Comparison of ENCODE assay signal across 8 mouse cellular contexts in genomic region chr14:119137512-119137905, GRCm38 (mm10). TPM values are rescaled to one million over a fixed set of nuclear protein-coding genes. Genes with fewer than 3 reads are reported as not detected.
A peak's percentile ranks its signal among the peaks of the same experiment; 100 is the strongest.
DNase-seq lines count a peak whose midpoint lies in the region; ATAC-seq and TF ChIP-seq lines count a peak whose summit lies in the region.

No protein-coding gene starts in this region.

- H3K27ac ChIP-seq in forebrain, postnatal 0 days (ENCODE audit: low read depth, low read length): peak overlapping the region; percentile 45
- 0 out of 2 replicates have a peak overlapping the region, but pooled peaks have one; percentile 23 for H3K27ac ChIP-seq in hindbrain, embryonic 12.5 days

- H3K27me3 ChIP-seq in G1E (ENCODE audit: insufficient read depth, low read length): no peaks in the 10 kb centered on the region; the same call in 1 of the 2 replicates
- no peaks in the 10 kb centered on the region for H3K27me3 ChIP-seq in forebrain, postnatal 0 days (ENCODE audit: insufficient read depth, low read length)
- peaks cover 76% of the 10 kb centered on the region for H3K27me3 ChIP-seq in hindbrain, embryonic 12.5 days

- no peaks in the 10 kb centered on the region for H3K4me1 ChIP-seq in G1E (ENCODE audit: insufficient read depth, low read depth, low read length)
- peaks cover 6% of the 10 kb centered on the region; the same call in 1 of the 2 replicates for H3K4me1 ChIP-seq in forebrain, postnatal 0 days (ENCODE audit: insufficient read depth)
- H3K4me1 ChIP-seq in hindbrain, embryonic 12.5 days: peaks cover 11% of the 10 kb centered on the region
- no peaks in the 10 kb centered on the region for H3K4me1 ChIP-seq in lung, adult 2 months (ENCODE audit: control insufficient read depth, insufficient read depth, low read length)

- H3K4me3 ChIP-seq in G1E (ENCODE audit: low read depth, low read length): peak overlapping the region; percentile 13; the same call in 1 of the 2 replicates
- H3K4me3 ChIP-seq in forebrain, postnatal 0 days (ENCODE audit: low read depth, low read length): peak overlapping the region; percentile 67
- H3K4me3 ChIP-seq in hindbrain, embryonic 12.5 days: peak overlapping the region; percentile 67
- peak overlapping the region; percentile 44 for H3K4me3 ChIP-seq in lung, adult 2 months (replicated peaks; ENCODE audit: extremely low read depth, low read depth, low read length)

- peak overlapping the region; percentile 90 for H3K4me2 ChIP-seq in forebrain, postnatal 0 days (ENCODE audit: low read depth)
- H3K4me2 ChIP-seq in hindbrain, embryonic 12.5 days (replicated peaks): peak overlapping the region; percentile 98

- TF ChIP-seq CTCF in G1E (IDR thresholded peaks at IDR 0.05; ENCODE audit: low read depth, low read length): no peak
- peak; percentile 64 for TF ChIP-seq CTCF in forebrain, postnatal 0 days (IDR thresholded peaks at IDR 0.05; ENCODE audit: low read depth)
- TF ChIP-seq CTCF in lung, adult 2 months (IDR thresholded peaks at IDR 0.05; ENCODE audit: insufficient read depth, low read length): no peak

- DNase-seq in G1E (ENCODE audit: low spot score): no peak
- peak; percentile 90 to 93 for DNase-seq in cerebellum, adult 18-20 months
- peak; percentile 91 for DNase-seq in forebrain, postnatal 0 days
- peak; percentile 81 to 90 for DNase-seq in layer of hippocampus, postnatal 10 days (ENCODE audit: low spot score in 2 of 2)
- peak; percentile 28 for DNase-seq in lung, adult 2 months
- peak; percentile 21 for DNase-seq in ovary, postnatal 14 days (ENCODE audit: low spot score)
- peak; percentile 36 to 65 for DNase-seq in urinary bladder, postnatal 4 days (ENCODE audit: low spot score in 2 of 2)

- no peak for ATAC-seq in G1E (ENCODE audit: extremely low read depth, insufficient number of reproducible peaks, low FRiP score, poor library complexity, severe bottlenecking)
- peak; percentile 96 for ATAC-seq in forebrain, postnatal 0 days
- peak; percentile 89 for ATAC-seq in hindbrain, embryonic 12.5 days (ENCODE audit: low FRiP score)

- H3K36me3 ChIP-seq in G1E (replicated peaks): no peaks in the 10 kb centered on the region
- H3K36me3 ChIP-seq in forebrain, postnatal 0 days (ENCODE audit: insufficient read depth): no peaks in the 10 kb centered on the region
- no peaks in the 10 kb centered on the region for H3K36me3 ChIP-seq in hindbrain, embryonic 12.5 days

- TF ChIP-seq POLR2A in lung, adult 2 months (IDR thresholded peaks at IDR 0.05; ENCODE audit: borderline replicate concordance, extremely low read depth, low read depth, low read length): no peak

- H3K9ac ChIP-seq in forebrain, postnatal 0 days: peak overlapping the region; percentile 60
- H3K9ac ChIP-seq in hindbrain, embryonic 12.5 days: peak overlapping the region; percentile 67

- peaks cover 50% of the 10 kb centered on the region for H3K9me3 ChIP-seq in G1E (replicated peaks)
- no peaks in the 10 kb centered on the region for H3K9me3 ChIP-seq in forebrain, postnatal 0 days (ENCODE audit: low read length)
- H3K9me3 ChIP-seq in hindbrain, embryonic 12.5 days (replicated peaks): no peaks in the 10 kb centered on the region

- WGBS in forebrain, postnatal 0 days: under 1% methylated on average over 38 of the region's 38 CpGs
- under 1% methylated on average over 38 of the region's 38 CpGs for WGBS in hindbrain, embryonic 12.5 days
- under 1% methylated on average over 37 of the region's 38 CpGs for WGBS in lung, adult 2 months

RNA-seq across cellular contexts. Expression of gene Hs6st3, which starts 0.6 kb away (rescaled TPM):
- total RNA-seq in G1E (2014; fragmentation: Nextera tagmentation): not detected in 2 replicates
- 0.11 and 0.12 TPM in 2 replicates for total RNA-seq in G1E (2017)
- not detected in 2 replicates for polyA plus RNA-seq in G1E (2012)
- total RNA-seq in forebrain, postnatal 0 days (2014; rRNA removed): 21.7 and 23.4 TPM in 2 replicates
- polyA plus RNA-seq in forebrain, postnatal 0 days (2015; fragmentation: Nextera tagmentation; extraction: Ambion mirVana): 1.3 and 2.4 TPM in 2 replicates
- 0.80 and 1.4 TPM in 2 replicates for polyA plus RNA-seq in hindbrain, embryonic 12.5 days (2016; fragmentation: Nextera tagmentation; extraction: Ambion mirVana)
- 10 to 100 TPM; 85.3 to 90.2 TPM for total RNA-seq in layer of hippocampus, postnatal 10 days (2021)
- 0.97 and 1.2 TPM in 2 replicates for polyA plus RNA-seq in lung, adult 2 months (2012; rRNA removed)

RNA-seq across cellular contexts. Expression of gene Uggt2, which starts 38.3 kb away (rescaled TPM):
- 3.1 and 7.7 TPM in 2 replicates for total RNA-seq in G1E (2014; fragmentation: Nextera tagmentation)
- 0.55 and 0.58 TPM in 2 replicates for total RNA-seq in G1E (2017)
- polyA plus RNA-seq in G1E (2012): 0.07 TPM in 1 of 2 replicates, not detected in the other
- 20.3 and 22.0 TPM in 2 replicates for total RNA-seq in forebrain, postnatal 0 days (2014; rRNA removed)
- 3.1 and 6.9 TPM in 2 replicates for polyA plus RNA-seq in forebrain, postnatal 0 days (2015; fragmentation: Nextera tagmentation; extraction: Ambion mirVana)
- polyA plus RNA-seq in hindbrain, embryonic 12.5 days (2016; fragmentation: Nextera tagmentation; extraction: Ambion mirVana): 22.7 and 26.6 TPM in 2 replicates
- total RNA-seq in layer of hippocampus, postnatal 10 days (2021): 10 to 100 TPM; 34.3 to 39.3 TPM
- polyA plus RNA-seq in lung, adult 2 months (2012; rRNA removed): 2.7 and 3.3 TPM in 2 replicates

Comparison
In these comparisons a context has a peak if more than half of its experiments do, and no peak if none do; other contexts are left out.
1. H3K4me3 ChIP-seq: peak in every context shown above with its lines; median percentile 67 in forebrain, postnatal 0 days; 67 in hindbrain, embryonic 12.5 days; 44 in lung, adult 2 months; 13 in G1E.